In genomic region chr1:92440066-92440750, GRCm38 (mm10) we compare ENCODE assay signal across 22 mouse cellular contexts. TPM values are rescaled to one million over a fixed set of nuclear protein-coding genes. Genes with fewer than 3 reads are reported as not detected.
"Had no signal": no experiment of that assay in that cellular context is flagged by ENCODE, and none has a peak within 500 bp of the region (broad histone marks: within the 10 kb centered on the region; RNA-seq: fewer than 3 reads in every experiment).

No protein-coding gene starts in this region.

- ATAC-seq: lung, postnatal 0 days; midbrain, embryonic 16.5 days had no signal

- H3K27me3 ChIP-seq: limb, embryonic 13.5 days; liver, embryonic 15.5 days had no signal

- DNase-seq: kidney, adult 9 months; kidney, postnatal 36 days; left cerebral cortex, postnatal 4 days; lung, adult 2 months; lung, postnatal 36 days; right cerebral cortex, adult 18-20 months; right cerebral cortex, postnatal 25 days; thymus, postnatal 4 days had no signal

- H3K27ac ChIP-seq: kidney, postnatal 0 days; limb, embryonic 13.5 days; liver, embryonic 15.5 days had no signal

- H3K4me3 ChIP-seq: limb, embryonic 13.5 days; liver, embryonic 15.5 days had no signal

RNA-seq across cellular contexts. Expression of gene Olfr1416, which starts 44.7 kb away (rescaled TPM):
- total RNA-seq: layer of hippocampus, adult 18-20 months; layer of hippocampus, postnatal 14 days; left cerebral cortex, adult 18-20 months; left cerebral cortex, postnatal 10 days; left cerebral cortex, postnatal 4 days; liver, adult 2 months; megakaryocyte progenitor cell, adult 5-6 weeks had no signal
- polyA plus RNA-seq: kidney, postnatal 0 days; limb, embryonic 13.5 days; liver, adult 2 months; liver, embryonic 15.5 days; lung, adult 2 months; lung, postnatal 0 days; midbrain, embryonic 16.5 days; neural tube, embryonic 14.5 days; small intestine, adult 2 months; stomach, embryonic 16.5 days had no signal

RNA-seq across cellular contexts. Expression of gene Olfr1415, which starts 55.7 kb away (rescaled TPM):
- total RNA-seq: layer of hippocampus, adult 18-20 months; layer of hippocampus, postnatal 14 days; left cerebral cortex, adult 18-20 months; left cerebral cortex, postnatal 10 days; left cerebral cortex, postnatal 4 days; liver, adult 2 months; megakaryocyte progenitor cell, adult 5-6 weeks had no signal
- polyA plus RNA-seq: kidney, postnatal 0 days; limb, embryonic 13.5 days; liver, adult 2 months; liver, embryonic 15.5 days; lung, adult 2 months; lung, postnatal 0 days; midbrain, embryonic 16.5 days; neural tube, embryonic 14.5 days; small intestine, adult 2 months; stomach, embryonic 16.5 days had no signal
